Mouse (Mus musculus) heart, adult 8-10 months (tissue): ENCODE results near the gene Olfr801. TPM values are rescaled to one million over a fixed set of nuclear protein-coding genes. Genes with fewer than 3 reads are reported as not detected.

Experiments
- DNase-seq: peaks from one replicate; pipeline ENCODE4 v3.0.0; 2022; ENCODE audit warnings: low spot score
- total RNA-seq, 4 experiments: library from RNA; stranded (reverse); gene quantifications; 2 replicates each; pipeline ENCODE4 v1.2.4; 2022

Gene Olfr801
- not detected for total RNA-seq

DNA sequence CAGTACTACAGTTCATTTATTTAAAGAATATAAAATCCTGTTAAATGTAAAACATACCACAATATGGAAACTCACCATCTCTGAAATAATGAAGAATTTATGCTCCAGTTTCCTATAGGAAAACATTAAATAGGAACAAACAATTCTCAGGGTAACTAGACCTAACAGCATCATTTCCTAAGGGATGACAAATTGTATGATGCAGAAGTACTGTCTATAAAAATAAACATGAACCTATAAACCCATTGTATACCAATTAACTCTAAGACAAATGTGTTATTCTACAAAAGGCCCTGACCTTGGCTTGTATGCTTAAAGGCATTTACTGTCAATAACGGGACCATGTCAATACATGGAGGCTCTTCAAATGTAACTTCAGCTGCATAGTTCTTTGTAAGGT lies at the start of gene Olfr801:
Gene Olfr801 (minus strand): TSS at position 101 of the 400 bp plus-strand sequence.
- no peak for DNase-seq

DNA sequence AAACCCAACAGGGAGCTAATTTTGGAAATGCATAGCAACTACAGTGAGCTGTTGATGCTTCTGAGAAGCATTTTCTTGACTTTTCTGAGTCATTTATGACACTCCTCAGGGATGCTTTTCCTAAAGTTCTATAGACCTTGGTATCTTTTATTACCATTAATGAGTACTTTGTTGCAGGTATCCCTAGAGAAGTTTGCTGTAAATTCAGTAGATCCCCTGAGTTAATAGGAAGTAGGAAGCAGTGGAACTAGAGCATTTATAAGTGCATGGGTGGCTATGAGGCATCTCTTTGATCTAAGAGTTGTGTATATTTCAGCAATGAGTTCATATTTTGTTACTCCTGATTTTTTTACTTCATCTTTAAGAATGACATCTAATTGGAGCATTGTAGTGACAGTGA lies 29.2 kb upstream of the Olfr801 start, which contains the start of gene Olfr804:
Gene Olfr804 (plus strand): TSS at position 301 of the 400 bp plus-strand sequence.
- no peak for DNase-seq

DNA sequence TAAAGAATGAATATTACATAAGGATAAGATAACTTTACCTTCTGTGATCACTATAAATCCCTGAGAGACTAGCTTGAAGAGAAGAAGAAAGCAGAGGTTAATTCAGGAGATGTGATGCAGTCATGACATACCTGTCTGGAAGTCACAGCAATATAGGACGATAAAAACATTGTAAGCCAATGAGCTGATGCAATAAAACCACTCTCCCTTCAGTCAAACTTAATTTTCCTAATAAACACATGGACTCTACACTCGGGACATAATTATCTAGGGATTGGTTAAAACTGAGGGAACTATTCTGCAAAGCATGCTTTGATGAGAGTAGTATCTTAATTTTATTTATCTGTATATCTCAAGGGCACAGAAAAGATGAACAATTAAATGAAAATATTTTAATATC lies 20.5 kb upstream of the Olfr801 start, which contains the start of gene Olfr803:
Gene Olfr803 (minus strand): TSS at position 101 of the 400 bp plus-strand sequence.
- no peak for DNase-seq

DNA sequence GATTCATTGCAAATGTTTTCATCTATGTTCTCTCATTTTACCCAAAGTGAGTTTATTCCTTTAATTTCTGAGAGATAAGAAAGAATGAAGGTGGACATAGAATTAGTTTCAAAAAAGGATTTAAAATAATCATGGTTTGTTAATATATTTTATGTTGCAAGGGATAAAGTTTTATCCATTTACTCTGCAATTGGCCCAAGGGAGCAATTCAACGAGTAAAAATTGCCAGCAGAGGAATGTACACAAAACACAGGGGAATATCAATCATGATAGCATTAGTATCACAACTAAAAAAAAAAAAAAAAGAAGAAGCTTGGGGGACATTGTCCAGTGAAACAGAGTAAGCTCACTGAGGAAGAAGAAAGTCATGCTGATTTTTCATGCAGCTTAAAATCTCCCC lies 14.4 kb upstream of the Olfr801 start, which contains the start of gene Olfr802:
Gene Olfr802 (minus strand): TSS at position 101 of the 400 bp plus-strand sequence.
- no peak for DNase-seq

DNA sequence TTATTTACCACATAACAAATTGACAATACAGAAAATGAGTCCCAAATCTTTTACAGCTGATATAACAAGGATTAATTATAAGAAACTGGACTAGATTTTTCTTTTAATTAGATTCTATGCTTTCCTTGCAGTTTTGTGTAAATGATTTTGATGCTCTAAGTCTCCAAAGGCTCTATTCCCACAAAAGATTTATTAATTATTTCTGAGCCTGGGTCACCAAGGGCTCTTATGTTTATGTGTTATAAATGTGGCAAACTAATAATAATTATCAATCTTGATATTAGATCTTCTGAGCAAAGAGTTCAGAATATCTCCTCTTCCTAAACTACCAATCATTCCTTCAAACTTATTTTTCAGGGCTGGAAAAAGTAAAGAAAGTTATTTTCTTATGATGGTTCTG lies 16.3 kb downstream of the Olfr801 start, which contains the start of gene Olfr800:
Gene Olfr800 (plus strand): TSS at position 301 of the 400 bp plus-strand sequence.
- no peak for DNase-seq

DNA sequence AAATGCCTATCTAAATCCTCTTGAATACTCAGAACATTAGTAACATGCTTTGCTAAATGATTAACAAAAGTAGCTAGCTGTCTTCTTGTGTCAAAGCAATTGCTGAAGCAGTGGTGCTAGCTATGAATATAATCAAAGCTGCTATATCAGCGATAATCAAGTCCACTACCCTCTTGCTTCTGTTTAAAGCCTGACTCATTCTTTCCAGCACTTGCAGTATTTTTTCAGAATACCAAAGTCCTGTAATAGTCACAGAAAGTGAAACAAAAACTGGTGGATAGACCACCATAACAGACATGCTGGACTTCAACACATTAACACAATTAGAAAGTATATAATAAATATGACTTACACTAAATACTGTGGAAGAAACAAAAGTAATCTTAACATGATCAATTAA lies 21.9 kb downstream of the Olfr801 start:
- no peak for DNase-seq

DNA sequence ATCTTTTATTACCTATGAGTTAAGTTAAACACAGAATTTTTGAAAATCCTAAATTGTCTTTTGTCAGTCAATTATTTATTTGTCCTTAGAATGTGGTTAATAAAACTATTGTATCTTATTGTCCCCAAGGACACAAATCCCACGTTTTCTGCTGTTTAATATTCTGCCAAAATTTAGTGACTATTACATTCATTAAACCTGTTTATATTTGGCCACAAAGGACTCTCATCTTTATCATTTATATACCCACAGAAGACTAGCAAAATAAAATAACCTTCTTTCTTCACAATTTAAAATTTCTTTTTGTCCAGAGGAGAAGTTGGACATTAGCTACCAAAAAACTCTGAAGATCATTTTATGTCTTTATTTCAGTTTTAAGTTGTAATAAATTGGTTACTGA lies 36.5 kb downstream of the Olfr801 start, which contains the start of gene Olfr799:
Gene Olfr799 (plus strand): TSS at position 301 of the 400 bp plus-strand sequence.
- DNase-seq = no peak

DNA sequence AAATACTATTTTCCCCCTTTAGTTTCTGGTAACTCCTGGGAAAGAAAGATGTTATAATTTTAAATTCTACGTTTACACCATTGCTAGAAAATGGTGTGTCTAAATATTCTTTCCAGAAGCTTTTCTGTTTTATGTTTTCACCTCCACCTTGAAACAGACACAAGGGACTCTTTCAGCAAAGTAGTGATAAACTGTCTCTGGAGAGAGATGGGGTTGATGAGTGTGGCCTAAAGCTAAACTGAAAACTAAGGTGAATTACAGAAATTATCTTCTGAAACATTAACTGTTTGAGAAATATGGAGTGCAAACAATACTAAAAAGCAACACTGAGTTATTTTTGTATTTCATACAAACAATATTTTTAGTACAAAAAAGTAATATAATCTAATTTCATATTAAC lies 45.8 kb downstream of the Olfr801 start, which contains the start of gene Olfr798:
Gene Olfr798 (minus strand): TSS at position 101 of the 400 bp plus-strand sequence.
- no peak for DNase-seq

DNA sequence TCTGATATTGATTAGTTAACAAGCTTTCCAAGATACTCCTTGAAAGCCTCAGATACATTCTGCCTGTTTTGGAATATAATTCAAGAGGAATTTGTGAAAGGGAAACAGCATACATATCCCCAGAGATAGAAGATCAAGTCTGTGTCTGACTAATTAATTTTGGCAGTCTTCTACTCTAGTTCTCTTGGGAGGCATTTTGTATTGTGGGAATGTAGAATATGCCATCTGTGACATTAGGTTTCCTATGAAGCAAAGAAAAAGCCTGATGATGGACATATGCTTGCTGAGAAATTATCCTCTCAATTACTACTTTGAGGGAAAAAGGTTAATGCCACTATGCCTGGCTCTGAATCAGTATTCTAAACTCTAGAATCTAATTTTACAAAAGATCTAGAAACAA lies 50.4 kb downstream of the Olfr801 start:
- DNase-seq = no peak

DNA sequence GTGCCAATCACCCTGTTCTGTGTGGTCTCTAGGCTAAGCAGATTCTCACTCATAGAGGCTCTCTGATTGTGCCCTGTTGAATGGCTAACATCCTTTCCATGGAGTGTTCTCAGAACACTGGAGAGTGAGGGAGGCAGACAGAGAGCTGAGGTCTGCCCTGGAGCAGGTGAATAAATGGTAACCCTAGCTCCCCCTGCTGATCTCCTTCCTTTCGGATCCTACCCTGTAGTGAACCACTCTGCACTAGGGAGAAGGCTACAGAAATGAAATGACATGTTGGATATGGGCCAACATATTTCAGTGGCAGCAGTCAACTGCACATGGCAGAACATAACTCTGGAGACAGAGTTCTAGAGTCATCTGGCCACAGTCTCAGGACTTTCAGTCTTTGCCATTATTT lies 51.9 kb downstream of the Olfr801 start:
- no peak for DNase-seq

Other genes with a start within 250 kb of the Olfr801 start
- gene Olfr786, start 246.6 kb downstream of the Olfr801 start, total RNA-seq = not detected
- gene Olfr787, start 212.0 kb downstream of the Olfr801 start, total RNA-seq = not detected
- gene Olfr788, start 202.9 kb downstream of the Olfr801 start, total RNA-seq = not detected
- gene Olfr789, start 189.1 kb downstream of the Olfr801 start, total RNA-seq = not detected
- not detected for gene Olfr790, start 175.4 kb downstream of the Olfr801 start, total RNA-seq
- not detected for gene Olfr791, start 152.1 kb downstream of the Olfr801 start, total RNA-seq
- not detected for gene Olfr792, start 134.7 kb downstream of the Olfr801 start, total RNA-seq
- not detected for gene Olfr794, start 106.2 kb downstream of the Olfr801 start, total RNA-seq
- not detected for gene Olfr796, start 61.3 kb downstream of the Olfr801 start, total RNA-seq
- not detected for gene Olfr798, start 45.9 kb downstream of the Olfr801 start, total RNA-seq
- gene Olfr799, start 36.4 kb downstream of the Olfr801 start, total RNA-seq = not detected
- not detected for gene Olfr800, start 16.2 kb downstream of the Olfr801 start, total RNA-seq
- gene Olfr802, start 14.3 kb upstream of the Olfr801 start, total RNA-seq = not detected
- not detected for gene Olfr803, start 20.4 kb upstream of the Olfr801 start, total RNA-seq
- gene Olfr804, start 29.3 kb upstream of the Olfr801 start, total RNA-seq = not detected
- not detected for gene Olfr805, start 55.5 kb upstream of the Olfr801 start, total RNA-seq
- not detected for gene Olfr806, start 68.1 kb upstream of the Olfr801 start, total RNA-seq
- gene Olfr807, start 83.9 kb upstream of the Olfr801 start, total RNA-seq = not detected
- not detected for gene Olfr808, start 91.6 kb upstream of the Olfr801 start, total RNA-seq
- gene Olfr809, start 100.8 kb upstream of the Olfr801 start, total RNA-seq = not detected
- not detected for gene Olfr810, start 121.1 kb upstream of the Olfr801 start, total RNA-seq
- not detected for gene Olfr811, start 130.5 kb upstream of the Olfr801 start, total RNA-seq
- gene Olfr812, start 172.2 kb upstream of the Olfr801 start, total RNA-seq = not detected
- not detected for gene Olfr813, start 181.5 kb upstream of the Olfr801 start, total RNA-seq
- gene Olfr814, start 206.0 kb upstream of the Olfr801 start, total RNA-seq = not detected
- gene Olfr815, start 232.0 kb upstream of the Olfr801 start, total RNA-seq = not detected
- gene Olfr816, start 241.7 kb upstream of the Olfr801 start, total RNA-seq = not detected